Comparison of ENCODE assay signal across 29 mouse cellular contexts in genomic region chr10:98958752-98959151, GRCm38 (mm10). TPM values are rescaled to one million over a fixed set of nuclear protein-coding genes. Genes with fewer than 3 reads are reported as not detected.
DNase-seq lines count a peak whose midpoint lies in the region; ATAC-seq and TF ChIP-seq lines count a peak whose summit lies in the region.
"Had no signal": no experiment of that assay in that cellular context is flagged by ENCODE, and none has a peak within 500 bp of the region (broad histone marks: within the 10 kb centered on the region; RNA-seq: fewer than 3 reads in every experiment).

No protein-coding gene starts in this region.

- intact Hi-C loops in left cerebral cortex, adult 2 months (cut with DNase I), result no loop called here
- intact Hi-C loops in left cerebral cortex, postnatal 25 days (cut with DNase I), result no loop called here

- H3K27ac ChIP-seq in left cerebral cortex, adult 2 months, result peak overlapping the region; percentile 55; the same call in 1 of the 2 replicates
- H3K27ac ChIP-seq in cortical plate, adult 2 months (ENCODE audit: insufficient read depth, low read length), result peak overlapping the region; percentile 92
- H3K27ac ChIP-seq in kidney, embryonic 15.5 days, result no peak overlapping the region
- H3K27ac ChIP-seq: embryonic facial prominence, embryonic 15.5 days; forebrain, embryonic 12.5 days; heart, embryonic 10.5 days; hindbrain, embryonic 12.5 days; hindbrain, postnatal 0 days; intestine, embryonic 15.5 days; kidney, postnatal 0 days; limb, embryonic 12.5 days; liver, embryonic 12.5 days; midbrain, embryonic 15.5 days; neural tube, embryonic 12.5 days had no signal

- TF ChIP-seq POLR2A in cortical plate, adult 2 months (IDR thresholded peaks at IDR 0.05; ENCODE audit: extremely low read depth, insufficient read depth, low read length), result no peak

- H3K4me2 ChIP-seq in kidney, embryonic 15.5 days, result no peak overlapping the region
- H3K4me2 ChIP-seq: embryonic facial prominence, embryonic 15.5 days; forebrain, embryonic 12.5 days; hindbrain, embryonic 12.5 days; intestine, embryonic 15.5 days; limb, embryonic 12.5 days; liver, embryonic 12.5 days; midbrain, embryonic 15.5 days; neural tube, embryonic 12.5 days had no signal

- H3K9me3 ChIP-seq in kidney, embryonic 15.5 days (replicated peaks), result no peaks in the 10 kb centered on the region
- H3K9me3 ChIP-seq: embryonic facial prominence, embryonic 15.5 days; forebrain, embryonic 12.5 days; heart, embryonic 10.5 days; hindbrain, embryonic 12.5 days; intestine, embryonic 15.5 days; limb, embryonic 12.5 days; liver, embryonic 12.5 days; midbrain, embryonic 15.5 days; neural tube, embryonic 12.5 days had no signal

- no peaks in the 10 kb centered on the region for H3K36me3 ChIP-seq in kidney, embryonic 15.5 days
- H3K36me3 ChIP-seq: embryonic facial prominence, embryonic 15.5 days; forebrain, embryonic 12.5 days; heart, embryonic 10.5 days; hindbrain, embryonic 12.5 days; intestine, embryonic 15.5 days; limb, embryonic 12.5 days; liver, embryonic 12.5 days; midbrain, embryonic 15.5 days; neural tube, embryonic 12.5 days had no signal

- peaks cover 21% of the 10 kb centered on the region for H3K4me1 ChIP-seq in cortical plate, adult 2 months (ENCODE audit: control insufficient read depth, insufficient read depth, low read length)
- peaks cover 12% of the 10 kb centered on the region for H3K4me1 ChIP-seq in kidney, embryonic 15.5 days
- H3K4me1 ChIP-seq: neural tube, embryonic 12.5 days had no signal

- no peak overlapping the region for H3K9ac ChIP-seq in kidney, embryonic 15.5 days
- H3K9ac ChIP-seq: embryonic facial prominence, embryonic 15.5 days; forebrain, embryonic 12.5 days; hindbrain, embryonic 12.5 days; intestine, embryonic 15.5 days; limb, embryonic 12.5 days; liver, embryonic 12.5 days; liver, postnatal 0 days; midbrain, embryonic 15.5 days; neural tube, embryonic 12.5 days had no signal

- no peaks in the 10 kb centered on the region for H3K27me3 ChIP-seq in kidney, embryonic 15.5 days
- H3K27me3 ChIP-seq: embryonic facial prominence, embryonic 15.5 days; forebrain, embryonic 12.5 days; hindbrain, embryonic 12.5 days; intestine, embryonic 15.5 days; limb, embryonic 12.5 days; liver, embryonic 12.5 days; midbrain, embryonic 15.5 days; neural tube, embryonic 12.5 days had no signal

- ATAC-seq in granulocyte monocyte progenitor cell, adult 5-6 weeks (replicated peaks; ENCODE audit: poor library complexity, severe bottlenecking), result peak; percentile 43
- no peak for ATAC-seq in kidney, embryonic 15.5 days (replicated peaks; ENCODE audit: low FRiP score)
- ATAC-seq: hindbrain, postnatal 0 days; intestine, embryonic 15.5 days; liver, embryonic 12.5 days; liver, postnatal 0 days; midbrain, embryonic 15.5 days had no signal

- whole genome bisulfite sequencing in kidney, embryonic 15.5 days, result 30% methylated on average over 4 of the region's 4 CpGs

- H3K4me3 ChIP-seq in left cerebral cortex, adult 2 months, result no peak overlapping the region
- no peak overlapping the region for H3K4me3 ChIP-seq in cortical plate, adult 2 months (ENCODE audit: insufficient read depth, low read length)
- no peak overlapping the region for H3K4me3 ChIP-seq in kidney, embryonic 15.5 days (replicated peaks)
- H3K4me3 ChIP-seq: embryonic facial prominence, embryonic 15.5 days; forebrain, embryonic 12.5 days; heart, embryonic 10.5 days; hindbrain, embryonic 12.5 days; intestine, embryonic 15.5 days; limb, embryonic 12.5 days; liver, embryonic 12.5 days; midbrain, embryonic 15.5 days; myocyte; neural tube, embryonic 12.5 days had no signal

- no peak for DNase-seq in left cerebral cortex, adult 2 months (ENCODE audit: extremely low spot score in 1 of 2, low spot score in 2 of 2)
- no peak for DNase-seq in left cerebral cortex, postnatal 25 days (ENCODE audit: low spot score in 2 of 2)
- no peak for DNase-seq in cerebellum, postnatal 14 days
- DNase-seq: adrenal gland, postnatal 25 days; B cell, adult 2 months; cerebellum, adult 2 months; gastrocnemius, postnatal 36 days; heart, postnatal 36 days; kidney, adult 2 months; kidney, postnatal 4 days; liver, postnatal 0 days; lung, postnatal 36 days; thymus, adult 2 months; thymus, postnatal 4 days had no signal

- no peak for TF ChIP-seq CTCF in left cerebral cortex, adult 2 months (IDR thresholded peaks at IDR 0.05)
- TF ChIP-seq CTCF in cortical plate, adult 2 months (IDR thresholded peaks at IDR 0.05; ENCODE audit: extremely low read depth, insufficient read depth, low read length), result no peak

RNA-seq across cellular contexts. Expression of gene Atp2b1, which starts 44.5 kb away (rescaled TPM):
- total RNA-seq in left cerebral cortex, adult 2 months (2021), result 100 to 1,000 TPM; 686 to 742 TPM
- total RNA-seq in left cerebral cortex, postnatal 25 days (2021), result 100 to 1,000 TPM; 710 to 765 TPM
- polyA plus RNA-seq in cortical plate, adult 2 months (2012; rRNA removed), result 340 and 362 TPM in 2 replicates
- total RNA-seq in granulocyte monocyte progenitor cell, adult 5-6 weeks (2014; fragmentation: Nextera tagmentation), result 32.1 and 40.7 TPM in 2 replicates
- total RNA-seq in granulocyte monocyte progenitor cell, adult 5-6 weeks (2017), result 54.3 and 61.8 TPM in 2 replicates
- 155 and 168 TPM in 2 replicates for polyA plus RNA-seq in kidney, embryonic 15.5 days (2015; fragmentation: Nextera tagmentation; extraction: Ambion mirVana)

Comparison
In these comparisons a context has a peak if more than half of its experiments do, and no peak if none do; other contexts are left out.
1. RNA of gene Atp2b1, which starts 44.5 kb away (total RNA-seq): 710 to 765 TPM in left cerebral cortex, postnatal 25 days and 686 to 742 TPM in left cerebral cortex, adult 2 months; 32.1 to 61.8 TPM in granulocyte monocyte progenitor cell, adult 5-6 weeks; every median in the first group is over 10 times any median in the second.